Comparison of ENCODE assay signal across 15 mouse cellular contexts in the genomic region with DNA sequence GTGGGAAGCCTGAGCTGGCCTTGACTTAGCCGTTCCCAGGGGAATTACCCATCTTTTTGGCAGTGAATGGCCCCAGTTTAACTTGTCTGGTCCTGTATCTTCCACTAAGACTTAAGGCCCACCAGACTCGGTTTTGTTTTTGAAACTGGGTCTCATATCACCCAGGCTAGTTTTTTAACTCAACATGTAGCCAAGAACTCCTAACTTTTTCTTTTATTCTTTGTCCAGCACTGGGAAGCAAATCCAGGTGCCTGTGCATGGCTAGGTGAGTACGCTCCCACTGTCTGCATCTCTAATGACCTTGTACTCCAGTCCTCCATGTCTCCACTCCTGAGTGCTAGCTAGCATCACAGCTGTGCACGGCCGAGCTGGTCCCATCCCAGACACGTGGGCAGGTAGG. TPM values are rescaled to one million over a fixed set of nuclear protein-coding genes. Genes with fewer than 3 reads are reported as not detected.
DNase-seq lines count a peak whose midpoint lies in the region; ATAC-seq lines count a peak whose summit lies in the region.
"Had no signal": no experiment of that assay in that cellular context is flagged by ENCODE, and none has a peak within 500 bp of the region (broad histone marks: within the 10 kb centered on the region; RNA-seq: fewer than 3 reads in every experiment).

No protein-coding gene starts in this region.

- 89% methylated on average over 6 of the region's 6 CpGs for WGBS in hindbrain, embryonic 13.5 days
- 87% methylated on average over 6 of the region's 6 CpGs for WGBS in hindbrain, embryonic 11.5 days
- WGBS in midbrain, embryonic 10.5 days = 89% methylated on average over 6 of the region's 6 CpGs
- WGBS in midbrain, embryonic 14.5 days = 81% methylated on average over 6 of the region's 6 CpGs
- 68% methylated on average over 6 of the region's 6 CpGs for WGBS in limb, embryonic 13.5 days

- ATAC-seq in hindbrain, embryonic 13.5 days (ENCODE audit: low FRiP score) = no peak
- ATAC-seq in hindbrain, embryonic 11.5 days (ENCODE audit: low FRiP score) = no peak
- ATAC-seq in midbrain, embryonic 14.5 days (ENCODE audit: low FRiP score, low TSS enrichment) = no peak
- no peak for ATAC-seq in limb, embryonic 13.5 days (ENCODE audit: low FRiP score, low read depth)
- ATAC-seq: liver, embryonic 12.5 days; midbrain, embryonic 13.5 days had no signal

- H3K4me2 ChIP-seq in hindbrain, embryonic 13.5 days = peak overlapping the region; percentile 82; the same call in 1 of the 2 replicates
- no peak overlapping the region for H3K4me2 ChIP-seq in hindbrain, embryonic 11.5 days (replicated peaks; ENCODE audit: low read depth, low read length)
- no peak overlapping the region for H3K4me2 ChIP-seq in midbrain, embryonic 14.5 days (ENCODE audit: low read length)
- peak overlapping the region; percentile 75; the same call in 1 of the 2 replicates for H3K4me2 ChIP-seq in limb, embryonic 13.5 days (replicated peaks)

- H3K4me1 ChIP-seq in hindbrain, embryonic 13.5 days (replicated peaks) = peaks cover 31% of the 10 kb centered on the region
- H3K4me1 ChIP-seq in hindbrain, embryonic 11.5 days (replicated peaks; ENCODE audit: control insufficient read depth, insufficient read depth, low read length) = no peaks in the 10 kb centered on the region; the same call in none of the 2 replicates
- peaks cover 25% of the 10 kb centered on the region for H3K4me1 ChIP-seq in midbrain, embryonic 10.5 days
- peaks cover 23% of the 10 kb centered on the region for H3K4me1 ChIP-seq in midbrain, embryonic 14.5 days (ENCODE audit: control insufficient read depth, insufficient read depth, low read length)
- peaks cover 30% of the 10 kb centered on the region for H3K4me1 ChIP-seq in limb, embryonic 13.5 days

- peaks cover 30% of the 10 kb centered on the region for H3K36me3 ChIP-seq in hindbrain, embryonic 13.5 days
- H3K36me3 ChIP-seq in hindbrain, embryonic 11.5 days (ENCODE audit: control insufficient read depth, insufficient read depth, low read length) = no peaks in the 10 kb centered on the region
- peaks cover 37% of the 10 kb centered on the region for H3K36me3 ChIP-seq in midbrain, embryonic 10.5 days
- H3K36me3 ChIP-seq in midbrain, embryonic 14.5 days (ENCODE audit: control insufficient read depth, insufficient read depth, low read length) = peaks cover 32% of the 10 kb centered on the region
- H3K36me3 ChIP-seq in limb, embryonic 13.5 days = peaks cover 32% of the 10 kb centered on the region; the same call in 1 of the 2 replicates

- no peak overlapping the region for H3K4me3 ChIP-seq in hindbrain, embryonic 13.5 days
- no peak overlapping the region for H3K4me3 ChIP-seq in hindbrain, embryonic 11.5 days (ENCODE audit: low read depth, low read length)
- peak overlapping the region; percentile 100; the same call in 1 of the 2 replicates for H3K4me3 ChIP-seq in midbrain, embryonic 10.5 days
- no peak overlapping the region for H3K4me3 ChIP-seq in midbrain, embryonic 14.5 days (replicated peaks; ENCODE audit: low read depth, low read length)
- H3K4me3 ChIP-seq in limb, embryonic 13.5 days = no peak overlapping the region
- H3K4me3 ChIP-seq: embryonic facial prominence, embryonic 13.5 days; liver, embryonic 12.5 days; stomach, embryonic 15.5 days had no signal

- H3K27me3 ChIP-seq in hindbrain, embryonic 13.5 days = no peaks in the 10 kb centered on the region
- no peaks in the 10 kb centered on the region for H3K27me3 ChIP-seq in hindbrain, embryonic 11.5 days (ENCODE audit: control insufficient read depth, insufficient read depth, low read length)
- no peaks in the 10 kb centered on the region for H3K27me3 ChIP-seq in midbrain, embryonic 10.5 days (ENCODE audit: low read depth, poor library complexity, severe bottlenecking)
- H3K27me3 ChIP-seq in midbrain, embryonic 14.5 days (ENCODE audit: control insufficient read depth, insufficient read depth, low read length) = no peaks in the 10 kb centered on the region
- no peaks in the 10 kb centered on the region for H3K27me3 ChIP-seq in limb, embryonic 13.5 days
- H3K27me3 ChIP-seq: embryonic facial prominence, embryonic 13.5 days; liver, embryonic 12.5 days; midbrain, embryonic 13.5 days; stomach, embryonic 15.5 days had no signal

- peak overlapping the region; percentile 99; the same call in 1 of the 2 replicates for H3K9ac ChIP-seq in hindbrain, embryonic 13.5 days
- no peak overlapping the region for H3K9ac ChIP-seq in hindbrain, embryonic 11.5 days (ENCODE audit: low read depth, low read length)
- no peak overlapping the region for H3K9ac ChIP-seq in midbrain, embryonic 14.5 days (replicated peaks; ENCODE audit: low read length)
- H3K9ac ChIP-seq in limb, embryonic 13.5 days = no peak overlapping the region
- H3K9ac ChIP-seq: embryonic facial prominence, embryonic 13.5 days; liver, embryonic 12.5 days; stomach, embryonic 15.5 days had no signal

- H3K27ac ChIP-seq in hindbrain, embryonic 13.5 days = no peak overlapping the region; the same call in 1 of the 2 replicates
- no peak overlapping the region for H3K27ac ChIP-seq in hindbrain, embryonic 11.5 days (ENCODE audit: low read depth, low read length)
- no peak overlapping the region for H3K27ac ChIP-seq in midbrain, embryonic 10.5 days (replicated peaks)
- H3K27ac ChIP-seq in midbrain, embryonic 14.5 days (replicated peaks; ENCODE audit: low read depth, low read length) = no peak overlapping the region
- no peak overlapping the region for H3K27ac ChIP-seq in limb, embryonic 13.5 days
- H3K27ac ChIP-seq: embryonic facial prominence, embryonic 13.5 days; midbrain, embryonic 13.5 days; stomach, embryonic 15.5 days had no signal

- peak; percentile 34 for DNase-seq in cerebellum, adult 9-11 months
- no peak for DNase-seq in cerebellum, postnatal 10 days
- DNase-seq in hindbrain, embryonic 11.5 days (ENCODE audit: low spot score) = no peak
- DNase-seq in midbrain, embryonic 10.5 days (ENCODE audit: low spot score) = no peak
- no peak for DNase-seq in midbrain, embryonic 14.5 days
- DNase-seq in layer of hippocampus, adult 8-10 months (ENCODE audit: low spot score in 2 of 2) = no peak
- DNase-seq: adrenal gland, postnatal 25 days; kidney, adult 8-10 months had no signal

- no peaks in the 10 kb centered on the region for H3K9me3 ChIP-seq in hindbrain, embryonic 13.5 days
- no peaks in the 10 kb centered on the region for H3K9me3 ChIP-seq in hindbrain, embryonic 11.5 days (ENCODE audit: control insufficient read depth, low read length)
- H3K9me3 ChIP-seq in midbrain, embryonic 10.5 days (replicated peaks) = no peaks in the 10 kb centered on the region
- H3K9me3 ChIP-seq in midbrain, embryonic 14.5 days (ENCODE audit: control insufficient read depth, low read length) = no peaks in the 10 kb centered on the region
- H3K9me3 ChIP-seq in limb, embryonic 13.5 days = no peaks in the 10 kb centered on the region
- H3K9me3 ChIP-seq: embryonic facial prominence, embryonic 13.5 days; liver, embryonic 12.5 days; midbrain, embryonic 13.5 days; stomach, embryonic 15.5 days had no signal

RNA-seq across cellular contexts. Expression of a gene that starts 2.6 kb away (rescaled TPM):
- polyA plus RNA-seq in hindbrain, embryonic 13.5 days (2015; fragmentation: Nextera tagmentation; extraction: Ambion mirVana) = 670 and 686 TPM in 2 replicates
- 430 and 463 TPM in 2 replicates for polyA plus RNA-seq in hindbrain, embryonic 11.5 days (2014; fragmentation: Nextera tagmentation; extraction: Ambion mirVana)
- 903 and 985 TPM in 2 replicates for polyA plus RNA-seq in midbrain, embryonic 10.5 days (2016; fragmentation: Nextera tagmentation; extraction: Ambion mirVana)
- 346 and 428 TPM in 2 replicates for polyA plus RNA-seq in midbrain, embryonic 14.5 days (2014; fragmentation: Nextera tagmentation; extraction: Ambion mirVana)
- polyA plus RNA-seq in limb, embryonic 13.5 days (2015; fragmentation: Nextera tagmentation; extraction: Ambion mirVana) = 920 and 938 TPM in 2 replicates
- 100 to 1,000 TPM; 333 to 412 (median 383) TPM for total RNA-seq in layer of hippocampus, adult 8-10 months (2022)

RNA-seq across cellular contexts. Expression of a gene that starts 2.9 kb away (rescaled TPM):
- polyA plus RNA-seq in hindbrain, embryonic 13.5 days (2015; fragmentation: Nextera tagmentation; extraction: Ambion mirVana) = 30.9 and 35.6 TPM in 2 replicates
- 17.3 and 18.2 TPM in 2 replicates for polyA plus RNA-seq in hindbrain, embryonic 11.5 days (2014; fragmentation: Nextera tagmentation; extraction: Ambion mirVana)
- 33.0 and 33.6 TPM in 2 replicates for polyA plus RNA-seq in midbrain, embryonic 10.5 days (2016; fragmentation: Nextera tagmentation; extraction: Ambion mirVana)
- polyA plus RNA-seq in midbrain, embryonic 14.5 days (2014; fragmentation: Nextera tagmentation; extraction: Ambion mirVana) = 34.5 and 45.4 TPM in 2 replicates
- polyA plus RNA-seq in limb, embryonic 13.5 days (2015; fragmentation: Nextera tagmentation; extraction: Ambion mirVana) = 25.1 and 25.9 TPM in 2 replicates
- total RNA-seq in layer of hippocampus, adult 8-10 months (2022) = 10 to 100 TPM; 22.1 to 26.4 (median 24.2) TPM

RNA-seq across cellular contexts. Expression of a gene that starts 36.5 kb away (rescaled TPM):
- polyA plus RNA-seq in hindbrain, embryonic 13.5 days (2015; fragmentation: Nextera tagmentation; extraction: Ambion mirVana) = 19.1 and 20.2 TPM in 2 replicates
- 23.0 and 24.8 TPM in 2 replicates for polyA plus RNA-seq in hindbrain, embryonic 11.5 days (2014; fragmentation: Nextera tagmentation; extraction: Ambion mirVana)
- polyA plus RNA-seq in midbrain, embryonic 10.5 days (2016; fragmentation: Nextera tagmentation; extraction: Ambion mirVana) = 22.0 and 23.6 TPM in 2 replicates
- polyA plus RNA-seq in midbrain, embryonic 14.5 days (2014; fragmentation: Nextera tagmentation; extraction: Ambion mirVana) = 19.7 and 22.1 TPM in 2 replicates
- 25.5 and 28.4 TPM in 2 replicates for polyA plus RNA-seq in limb, embryonic 13.5 days (2015; fragmentation: Nextera tagmentation; extraction: Ambion mirVana)
- total RNA-seq in layer of hippocampus, adult 8-10 months (2022) = 10 to 100 TPM; 81.4 to 91.4 (median 86.0) TPM

RNA-seq across cellular contexts. Expression of a gene that starts 43.7 kb away (rescaled TPM):
- polyA plus RNA-seq in hindbrain, embryonic 13.5 days (2015; fragmentation: Nextera tagmentation; extraction: Ambion mirVana) = 0.84 and 1.2 TPM in 2 replicates
- 0.40 and 0.46 TPM in 2 replicates for polyA plus RNA-seq in hindbrain, embryonic 11.5 days (2014; fragmentation: Nextera tagmentation; extraction: Ambion mirVana)
- 0.44 and 1.2 TPM in 2 replicates for polyA plus RNA-seq in midbrain, embryonic 10.5 days (2016; fragmentation: Nextera tagmentation; extraction: Ambion mirVana)
- polyA plus RNA-seq in midbrain, embryonic 14.5 days (2014; fragmentation: Nextera tagmentation; extraction: Ambion mirVana) = 0.33 and 1.3 TPM in 2 replicates
- polyA plus RNA-seq in limb, embryonic 13.5 days (2015; fragmentation: Nextera tagmentation; extraction: Ambion mirVana) = 4.2 and 5.2 TPM in 2 replicates
- 10 to 100 TPM; 48.3 to 100.0 (median 69.5) TPM for total RNA-seq in layer of hippocampus, adult 8-10 months (2022)
- total RNA-seq: granulocyte monocyte progenitor cell, adult 5-6 weeks had no signal

RNA-seq across cellular contexts. Expression of a gene that starts 50.4 kb away (rescaled TPM):
- 13.8 and 15.9 TPM in 2 replicates for polyA plus RNA-seq in hindbrain, embryonic 13.5 days (2015; fragmentation: Nextera tagmentation; extraction: Ambion mirVana)
- 19.2 and 22.7 TPM in 2 replicates for polyA plus RNA-seq in hindbrain, embryonic 11.5 days (2014; fragmentation: Nextera tagmentation; extraction: Ambion mirVana)
- 21.9 and 28.2 TPM in 2 replicates for polyA plus RNA-seq in midbrain, embryonic 10.5 days (2016; fragmentation: Nextera tagmentation; extraction: Ambion mirVana)
- polyA plus RNA-seq in midbrain, embryonic 14.5 days (2014; fragmentation: Nextera tagmentation; extraction: Ambion mirVana) = 7.9 and 9.8 TPM in 2 replicates
- 28.9 and 29.1 TPM in 2 replicates for polyA plus RNA-seq in limb, embryonic 13.5 days (2015; fragmentation: Nextera tagmentation; extraction: Ambion mirVana)
- total RNA-seq in layer of hippocampus, adult 8-10 months (2022) = 1 to 10 TPM; 3.7 to 6.5 (median 5.2) TPM

Comparison
In these comparisons a context has a peak if more than half of its experiments do, and no peak if none do; other contexts are left out.
1. H3K4me2 ChIP-seq: peak in hindbrain, embryonic 13.5 days (single experiment) and limb, embryonic 13.5 days (single experiment); none in hindbrain, embryonic 11.5 days (single experiment) and midbrain, embryonic 14.5 days (single experiment).